Mouse (Mus musculus) hindbrain, postnatal 0 days (tissue): Measurements from ENCODE around the gene Lpin1. TPM values are rescaled to one million over a fixed set of nuclear protein-coding genes. Genes with fewer than 3 reads are reported as not detected.

Source experiments
- ATAC-seq: fragments of 200-750 bp; cut with Nextera tagmentation; 2 replicates; pipeline ENCODE4 v1.8.0; 2017; ENCODE audit warnings: mild to moderate bottlenecking, moderate TSS enrichment, moderate library complexity
- DNase-seq: peaks from one replicate; pipeline ENCODE4 v3.0.0-alpha.2; 2015; ENCODE audit warnings: low spot score
- H3K27ac ChIP-seq: fragments of 300-500 bp; sonication (generic); 2 replicates; pipeline ENCODE4 v1.5.1; 2014; ENCODE audit warnings: mild to moderate bottlenecking
- H3K27me3 ChIP-seq: fragments of 300-500 bp; sonication (generic); 2 replicates; pipeline ENCODE4 v1.6.1; 2014; ENCODE audit warnings: low read length, mixed read lengths; ENCODE audit not compliant: insufficient read depth
- H3K36me3 ChIP-seq: fragments of 300-500 bp; sonication (generic); 2 replicates; pipeline ENCODE4 v1.6.1; 2014; ENCODE audit warnings: low read length, mixed read lengths; ENCODE audit not compliant: insufficient read depth
- H3K4me1 ChIP-seq: fragments of 300-500 bp; sonication (generic); 2 replicates; pipeline ENCODE4 v1.6.1; 2014; ENCODE audit warnings: antibody characterized with exemption, low read length, mixed read lengths; ENCODE audit not compliant: insufficient read depth
- H3K4me2 ChIP-seq: fragments of 300-500 bp; sonication (generic); 2 replicates; pipeline ENCODE4 v1.6.1; 2014; ENCODE audit warnings: low read depth, mild to moderate bottlenecking, low read length, moderate library complexity, mixed read lengths
- H3K4me3 ChIP-seq: fragments of 300-500 bp; sonication (generic); 2 replicates; pipeline ENCODE4 v1.5.1; 2014; ENCODE audit warnings: low read length
- H3K9ac ChIP-seq: fragments of 300-500 bp; sonication (generic); replicated peaks from 2 replicates; pipeline ENCODE4 v1.6.1; 2014; ENCODE audit warnings: mild to moderate bottlenecking, low read length, moderate library complexity, mixed read lengths
- H3K9me3 ChIP-seq: fragments of 300-500 bp; sonication (generic); 2 replicates; pipeline ENCODE4 v1.6.1; 2016; ENCODE audit warnings: low read length, mixed read lengths
- CTCF ChIP-seq: IDR thresholded peaks from 2 replicates; pipeline ENCODE4 v1.5.1; 2016; ENCODE audit warnings: antibody characterized with exemption, control low read depth, low read depth
- WGBS: fragments of 180-500 bp; shearing (Covaris S2); extraction: QIAGEN DNeasy Blood & Tissue Kit; methylation state at CpG from one replicate; pipeline ENCODE4 v1.1.7; 2014; 5-methylcytosine and 5-hydroxymethylcytosine counted together
- polyA plus RNA-seq: library from polyadenylated mRNA; unstranded; fragments of >200 nt; fragmentation: Nextera tagmentation; extraction: Ambion mirVana; gene quantifications from 2 replicates; pipeline ENCODE4 v1.2.1, GENCODE M21; 2015
- total RNA-seq: library from RNA; depleted of rRNA; stranded (reverse); fragments of >200 nt; gene quantifications from 2 replicates; pipeline ENCODE4 v1.2.3, GENCODE M21; 2014

Gene Lpin1
- total and polyA plus RNA-seq, 2 experiments from 2014 or later: 9.4 to 21.9 TPM

DNA sequence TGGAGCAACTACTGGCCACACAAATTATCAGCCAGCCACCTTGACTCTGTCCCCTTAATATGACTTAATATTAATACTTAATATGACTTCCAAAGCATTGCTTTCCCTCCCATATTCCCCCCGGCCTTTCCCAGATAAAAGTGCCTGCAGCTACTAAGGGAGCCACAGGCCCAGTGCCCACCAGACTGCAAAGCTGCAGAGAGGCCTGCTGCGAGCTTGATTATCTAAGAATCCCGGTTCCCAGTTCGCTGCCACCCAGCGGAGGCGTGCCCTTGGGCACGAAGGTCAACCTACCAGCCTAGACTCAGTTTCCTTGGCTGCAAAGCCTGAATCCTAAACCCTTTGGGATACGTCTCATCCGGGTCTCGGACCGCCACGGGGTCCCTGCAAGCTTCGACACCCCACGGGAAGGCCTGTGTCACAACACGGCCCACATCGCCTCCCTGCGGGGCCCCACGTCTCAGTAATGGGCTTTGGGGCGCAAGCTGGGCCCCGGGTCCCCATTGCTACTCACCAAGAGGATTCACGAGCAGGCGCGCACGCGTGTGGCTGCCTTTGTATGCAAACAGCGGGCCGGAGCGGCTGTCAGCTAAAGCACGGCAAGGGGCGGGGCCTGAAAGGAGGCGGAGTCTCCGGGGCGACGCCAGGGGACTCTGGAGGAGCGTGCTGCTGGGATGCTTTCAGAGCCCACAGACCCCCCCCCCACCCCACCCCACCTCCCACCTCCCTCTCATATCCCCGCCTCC lies 21.4 kb downstream of the Lpin1 start:
- TF ChIP-seq CTCF: peak; percentile 9; the same call in 1 of the 2 replicates
- DNase-seq (peak; percentile 97), ATAC-seq (peak; percentile 90)
- Histone ChIP-seq H3K4me3 (peak overlapping the region; percentile 78), H3K27me3 (no peaks in the 10 kb centered on the region), H3K9ac (peak overlapping the region; percentile 86), H3K4me1 (peaks cover 27% of the 10 kb centered on the region), H3K36me3 (no peaks in the 10 kb centered on the region), H3K9me3 (no peaks in the 10 kb centered on the region), H3K27ac (peak overlapping the region; percentile 90), H3K4me2 (peak overlapping the region; percentile 86)
- WGBS: under 1% methylated on average over 35 of the region's 36 CpGs

DNA sequence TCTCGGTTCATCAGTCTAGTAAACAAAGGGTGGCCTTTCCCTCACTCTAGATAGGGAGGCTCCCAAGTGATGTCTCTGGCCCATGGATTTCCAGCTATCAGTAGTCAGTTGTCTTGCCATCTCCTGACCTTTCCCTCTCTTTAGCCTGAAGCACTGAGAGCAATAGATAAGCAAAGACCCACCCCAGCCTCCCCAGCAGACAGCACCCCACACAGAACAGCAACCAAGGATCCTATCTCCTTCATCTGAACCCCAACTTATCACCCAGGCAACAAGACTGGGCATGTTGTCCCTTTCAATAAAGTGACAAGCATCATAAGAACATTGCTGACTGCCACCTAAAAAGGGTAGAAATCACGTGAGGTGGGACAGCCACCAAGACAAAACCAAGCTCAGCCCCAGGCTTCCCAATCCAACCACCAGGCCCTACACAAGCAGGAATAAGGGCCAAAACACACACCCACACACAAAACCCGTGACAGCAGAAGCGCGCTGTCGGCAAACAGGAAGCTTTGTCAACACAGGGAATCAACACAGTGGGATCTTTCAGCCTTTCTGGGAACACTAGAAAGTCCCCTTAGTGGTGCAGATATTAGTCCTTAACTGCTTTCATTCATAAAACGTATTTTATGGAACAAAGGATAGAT lies 22.2 kb downstream of the Lpin1 start:
- Histone ChIP-seq H3K27me3 (no peaks in the 10 kb centered on the region), H3K9me3 (no peaks in the 10 kb centered on the region), H3K4me2 (peak overlapping the region; percentile 86), H3K4me1 (peaks cover 27% of the 10 kb centered on the region), H3K27ac (peak overlapping the region; percentile 90), H3K36me3 (no peaks in the 10 kb centered on the region), H3K4me3 (peak overlapping the region; percentile 78), H3K9ac (peak overlapping the region; percentile 86)
- 0 out of 2 replicates have a peak, but pooled peaks have one; percentile 7 for ATAC-seq
- no peak for TF ChIP-seq CTCF
- 3% methylated on average over 7 of the region's 7 CpGs for WGBS
- DNase-seq: peak; percentile 65

DNA sequence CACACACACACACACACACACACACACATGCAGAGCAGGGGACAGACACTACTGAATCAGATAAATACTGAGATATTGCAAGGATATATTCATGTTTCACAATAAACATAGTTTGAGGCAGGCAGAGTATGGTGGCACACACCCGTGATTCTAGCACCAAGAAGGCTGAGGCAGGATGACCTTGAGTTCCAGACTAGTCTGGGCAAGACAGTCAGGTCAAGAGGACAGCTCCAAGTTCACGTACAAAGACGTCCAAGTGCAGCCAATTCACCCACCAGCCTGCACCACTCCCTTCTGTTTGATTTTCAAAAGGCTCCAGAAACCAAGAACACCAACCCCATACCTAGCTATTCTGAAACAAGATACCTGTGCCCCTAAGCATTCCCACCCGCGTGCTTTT lies 23.0 kb downstream of the Lpin1 start:
- TF ChIP-seq CTCF: no peak
- peak overlapping the region; percentile 90; the same call in 1 of the 2 replicates for H3K27ac ChIP-seq
- peaks cover 27% of the 10 kb centered on the region for H3K4me1 ChIP-seq
- DNase-seq (no peak), ATAC-seq (no peak)
- H3K4me2 ChIP-seq: peak overlapping the region; percentile 86
- 68% methylated on average over 5 of the region's 5 CpGs for WGBS
- H3K27me3 ChIP-seq: no peaks in the 10 kb centered on the region
- H3K4me3 ChIP-seq: peak overlapping the region; percentile 78
- no peaks in the 10 kb centered on the region for H3K9me3 ChIP-seq
- H3K36me3 ChIP-seq: no peaks in the 10 kb centered on the region
- no peak overlapping the region; the same call in 1 of the 2 replicates for H3K9ac ChIP-seq

DNA sequence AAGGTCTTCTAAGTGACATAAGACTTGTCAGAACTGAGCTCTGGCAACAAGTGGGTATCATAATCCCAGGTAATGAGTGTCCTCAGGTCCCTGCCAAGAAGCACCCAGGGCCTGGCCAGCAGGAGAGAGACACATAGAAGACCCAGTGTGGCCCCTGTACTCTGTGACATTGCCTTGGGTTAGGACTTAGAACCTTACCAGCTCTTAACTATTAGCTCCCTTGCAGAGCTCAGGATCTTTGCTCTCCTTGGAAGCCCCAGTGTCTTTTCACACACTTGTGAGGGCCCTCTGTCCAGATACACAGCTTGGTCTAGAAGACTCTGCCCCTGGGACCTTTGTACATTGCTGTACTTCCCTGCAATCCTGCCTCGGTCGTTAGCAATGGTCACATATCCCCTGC lies 23.7 kb downstream of the Lpin1 start:
- DNase-seq: no peak
- no peak overlapping the region for H3K27ac ChIP-seq
- ATAC-seq: no peak
- 65% methylated on average over 2 of the region's 2 CpGs for WGBS
- H3K27me3 ChIP-seq: no peaks in the 10 kb centered on the region
- peak overlapping the region; percentile 86 for H3K4me2 ChIP-seq
- peaks cover 26% of the 10 kb centered on the region for H3K4me1 ChIP-seq
- TF ChIP-seq CTCF: no peak
- H3K36me3 ChIP-seq: no peaks in the 10 kb centered on the region
- H3K9me3 ChIP-seq: no peaks in the 10 kb centered on the region
- no peak overlapping the region; the same call in 1 of the 2 replicates for H3K9ac ChIP-seq
- H3K4me3 ChIP-seq: no peak overlapping the region

DNA sequence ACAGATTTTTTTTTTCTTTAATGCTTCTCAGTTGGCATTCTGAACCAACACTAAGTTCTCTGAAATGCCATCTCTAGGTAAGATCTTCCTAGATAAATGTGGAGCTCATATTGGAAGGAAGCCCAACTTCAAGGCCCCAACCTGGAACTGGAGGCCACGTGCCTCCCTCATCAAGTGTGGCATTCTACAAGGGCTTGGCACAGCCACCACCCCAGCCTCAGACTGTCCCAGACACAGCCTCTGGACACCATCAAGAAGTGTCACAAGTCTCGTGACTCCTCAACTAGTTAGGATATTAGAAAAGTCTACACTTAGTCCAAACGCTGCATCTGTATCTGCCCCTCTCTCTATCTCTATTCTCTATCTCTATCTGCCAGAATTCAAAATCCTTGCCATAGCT lies 25.8 kb downstream of the Lpin1 start:
- Histone ChIP-seq H3K4me2 (no peak overlapping the region), H3K9me3 (no peaks in the 10 kb centered on the region), H3K27me3 (no peaks in the 10 kb centered on the region), H3K27ac (no peak overlapping the region), H3K4me3 (no peak overlapping the region), H3K4me1 (peaks cover 18% of the 10 kb centered on the region), H3K9ac (no peak overlapping the region), H3K36me3 (peaks cover under 1% of the 10 kb centered on the region; the same call in 1 of the 2 replicates)
- DNase-seq (no peak), ATAC-seq (no peak)
- no peak for TF ChIP-seq CTCF
- 64% methylated on average over 3 of the region's 3 CpGs for WGBS

DNA sequence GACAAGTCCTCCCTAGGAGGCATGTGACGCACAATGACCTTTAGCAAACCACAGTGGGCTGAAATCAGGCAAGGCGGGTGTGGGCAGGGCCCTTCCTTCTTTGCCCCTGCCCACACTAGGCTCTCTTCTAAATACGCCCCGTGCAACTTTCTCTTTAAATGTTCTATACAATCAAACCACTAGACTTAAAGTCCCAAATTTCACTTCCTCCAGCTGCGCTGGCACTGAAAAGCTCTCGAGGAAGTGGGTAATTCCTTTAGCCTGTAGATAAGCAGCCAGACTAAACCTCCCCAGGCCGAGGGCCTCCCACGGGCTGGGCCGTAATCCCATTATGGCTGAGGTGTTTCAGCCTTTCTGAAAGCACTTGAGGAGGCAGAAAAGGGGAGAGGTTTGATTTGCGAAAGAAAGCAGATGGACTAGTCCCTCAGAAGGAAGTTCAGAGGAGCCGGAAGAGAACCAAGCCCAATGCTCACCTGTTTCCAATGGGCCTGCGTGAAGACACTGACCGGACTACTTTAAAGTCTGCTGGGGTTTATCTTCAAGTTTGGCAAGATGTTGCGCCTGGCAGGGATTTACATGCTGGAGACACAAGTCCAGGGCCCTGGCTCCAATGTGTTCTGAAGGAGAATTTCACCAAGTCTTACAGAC lies 26.6 kb downstream of the Lpin1 start:
- Histone ChIP-seq H3K36me3 (peaks cover 9% of the 10 kb centered on the region; the same call in 1 of the 2 replicates), H3K9me3 (no peaks in the 10 kb centered on the region), H3K27me3 (no peaks in the 10 kb centered on the region), H3K4me2 (no peak overlapping the region), H3K4me3 (no peak overlapping the region), H3K27ac (no peak overlapping the region), H3K4me1 (peaks cover 18% of the 10 kb centered on the region), H3K9ac (no peak overlapping the region)
- 48% methylated on average over 14 of the region's 14 CpGs for WGBS
- no peak for TF ChIP-seq CTCF
- ATAC-seq (no peak), DNase-seq (no peak)
